Mouse (Mus musculus): ENCODE results near the gene Tex14. TPM values are rescaled to one million over a fixed set of nuclear protein-coding genes. Genes with fewer than 3 reads are reported as not detected.
"Not testable (repeated sequence)": the region's sequence is repeated elsewhere in the genome, so short reads cannot be mapped to it uniquely, and the experiment has no call there.

Gene Tex14
- polyA plus RNA-seq, 1 experiment: 0.48 TPM

DNA sequence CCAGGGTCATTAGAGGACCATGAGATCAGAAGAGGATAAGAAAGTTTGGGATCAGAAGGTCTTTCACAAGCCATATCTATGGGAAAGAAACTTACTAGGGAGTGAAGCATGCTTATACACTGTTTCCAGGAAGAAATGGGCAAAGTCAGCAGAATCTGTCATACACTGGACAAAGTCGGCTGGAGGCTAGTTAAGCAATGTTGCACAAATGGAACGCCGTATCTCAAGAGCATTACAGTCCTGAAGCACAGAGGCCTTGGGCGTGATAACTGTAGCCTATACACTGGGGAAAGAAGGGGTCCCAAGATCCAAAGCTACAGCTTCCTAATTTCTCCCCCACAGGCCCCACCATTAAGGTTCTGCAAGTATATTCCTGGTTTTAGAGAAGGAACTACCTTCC is 51.1 kb downstream of the Tex14 start:
- no peak for TF ChIP-seq CTCF (IDR thresholded peaks at IDR 0.05; ENCODE audit: extremely low read depth, insufficient read depth, low read length)
- no peak for TF ChIP-seq POLR2A (IDR thresholded peaks at IDR 0.05; ENCODE audit: extremely low read depth, insufficient read depth, low read length)
- no peak overlapping the region for H3K4me3 ChIP-seq (ENCODE audit: insufficient read depth, low read length)
- no peak overlapping the region for H3K27ac ChIP-seq (ENCODE audit: insufficient read depth, low read length)
- H3K4me1 ChIP-seq (ENCODE audit: control insufficient read depth, insufficient read depth, low read length): no peaks in the 10 kb centered on the region

DNA sequence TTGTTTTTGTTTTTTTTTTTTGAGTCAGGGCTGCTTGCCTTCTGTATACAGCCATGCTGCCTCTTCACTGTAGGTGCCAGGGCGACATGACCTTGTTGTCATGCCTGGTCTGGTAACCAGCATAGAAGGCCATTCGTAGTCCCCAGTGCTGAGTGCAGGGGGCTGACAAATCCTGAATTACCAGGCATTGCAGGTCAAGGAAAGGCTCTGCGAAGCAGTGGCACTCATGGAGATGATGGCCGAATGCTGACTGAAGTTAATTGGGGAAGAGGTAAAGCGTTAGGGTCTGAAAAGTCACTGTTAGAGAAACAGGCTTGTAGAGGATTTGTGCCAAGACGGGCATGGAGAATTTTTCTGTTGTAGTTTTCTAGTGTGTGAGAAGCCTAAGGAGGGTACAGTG is 55.7 kb downstream of the Tex14 start:
- Histone ChIP-seq H3K27ac (ENCODE audit: insufficient read depth, low read length) (no peak overlapping the region), H3K4me1 (ENCODE audit: control insufficient read depth, insufficient read depth, low read length) (no peaks in the 10 kb centered on the region), H3K4me3 (ENCODE audit: insufficient read depth, low read length) (no peak overlapping the region)
- no peak for TF ChIP-seq POLR2A (IDR thresholded peaks at IDR 0.05; ENCODE audit: extremely low read depth, insufficient read depth, low read length)
- TF ChIP-seq CTCF (IDR thresholded peaks at IDR 0.05; ENCODE audit: extremely low read depth, insufficient read depth, low read length): no peak

DNA sequence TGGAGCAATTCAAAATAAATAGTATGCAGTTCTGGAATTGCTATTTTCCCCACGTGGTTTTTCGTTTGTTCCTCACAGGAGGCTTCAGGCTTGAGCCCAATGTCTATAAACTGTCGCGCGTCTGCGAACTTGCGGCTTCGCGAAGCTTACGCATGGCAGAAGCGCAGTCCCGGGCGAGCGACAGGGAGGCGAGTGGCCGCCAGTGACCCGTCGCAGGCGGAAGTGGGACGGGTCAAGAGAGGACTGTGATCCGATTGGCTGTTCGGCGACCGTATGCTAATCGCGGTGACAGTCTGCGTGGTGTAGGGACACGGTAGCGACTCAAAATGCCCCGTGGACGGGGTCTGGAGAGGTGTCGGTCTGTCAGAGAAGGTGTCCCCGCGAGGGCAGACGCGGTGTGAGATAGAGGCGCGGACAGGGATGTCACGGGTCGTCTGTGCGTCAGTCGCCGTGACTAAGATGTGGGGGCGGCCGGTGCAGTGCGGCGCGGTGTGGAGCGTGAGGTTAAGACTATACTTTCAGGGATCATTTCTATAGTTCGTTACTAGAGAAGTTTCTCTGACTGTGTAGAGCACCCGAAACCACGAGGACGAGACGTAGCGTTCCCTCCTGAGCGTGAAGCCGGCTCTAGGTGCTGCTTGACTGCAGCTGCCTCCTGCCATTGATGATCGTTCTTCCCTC is 57.1 kb downstream of the Tex14 start:
- H3K27ac ChIP-seq (ENCODE audit: insufficient read depth, low read length); H3K4me1 ChIP-seq (ENCODE audit: control insufficient read depth, insufficient read depth, low read length): not testable (repeated sequence)
- peak overlapping the region; percentile 22 for H3K4me3 ChIP-seq (ENCODE audit: insufficient read depth, low read length)

DNA sequence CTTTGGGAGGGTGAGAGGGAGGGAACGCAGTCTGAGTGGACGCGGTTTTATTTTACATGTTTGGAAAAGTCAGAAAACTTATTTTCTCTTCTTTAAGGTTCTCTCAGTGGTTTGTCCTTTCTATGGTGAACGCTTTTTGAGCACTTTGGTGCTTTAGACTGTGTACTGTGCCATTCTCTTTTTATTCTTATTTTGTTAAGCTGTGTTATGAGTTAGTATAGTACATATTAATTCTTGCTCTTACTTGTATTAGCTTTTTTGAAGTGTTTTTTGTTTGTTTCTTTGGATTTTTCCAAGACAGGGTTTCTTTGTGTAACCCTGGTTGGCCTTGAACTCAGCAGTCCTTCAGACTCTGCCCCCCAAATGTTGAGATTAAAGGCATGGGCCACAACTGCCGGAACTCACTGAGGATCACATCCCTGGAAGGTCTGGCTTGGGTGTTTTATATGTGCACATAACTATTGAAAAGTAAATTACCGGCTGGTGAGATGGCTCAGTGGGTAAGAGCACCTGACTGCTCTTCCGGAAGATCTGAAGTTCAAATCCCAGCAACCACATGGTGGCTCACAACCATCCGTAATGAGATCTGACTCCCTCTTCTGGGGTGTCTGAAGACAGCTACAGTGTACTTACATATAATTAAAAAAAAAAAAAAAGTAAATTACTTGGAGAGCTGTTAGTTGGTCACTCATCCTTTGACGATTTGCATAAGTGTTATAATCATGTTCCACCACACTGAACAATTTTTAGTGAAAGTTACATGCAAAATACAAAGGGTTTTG is 57.8 kb downstream of the Tex14 start:
- Histone ChIP-seq H3K4me1 (ENCODE audit: control insufficient read depth, insufficient read depth, low read length) (no peaks in the 10 kb centered on the region), H3K27ac (ENCODE audit: insufficient read depth, low read length) (no peak overlapping the region), H3K4me3 (ENCODE audit: insufficient read depth, low read length) (no peak overlapping the region)
- TF ChIP-seq POLR2A (IDR thresholded peaks at IDR 0.05; ENCODE audit: extremely low read depth, insufficient read depth, low read length) (no peak), CTCF (IDR thresholded peaks at IDR 0.05; ENCODE audit: extremely low read depth, insufficient read depth, low read length) (no peak)

DNA sequence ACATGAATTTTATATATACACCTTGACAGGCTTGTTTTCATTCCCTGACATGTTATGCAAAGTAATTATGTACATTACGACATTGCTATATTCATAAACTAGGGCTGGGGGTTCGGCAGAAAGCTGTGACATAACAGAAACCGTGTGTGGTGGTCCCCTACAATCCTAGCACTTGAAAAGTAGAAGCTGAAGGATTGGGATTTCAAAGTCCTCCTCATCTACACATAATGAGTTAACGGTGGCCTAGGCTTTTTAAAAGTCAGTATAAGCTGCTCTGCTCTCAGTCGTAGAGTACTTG is 58.3 kb downstream of the Tex14 start:
- Histone ChIP-seq H3K4me3 (ENCODE audit: insufficient read depth, low read length) (no peak overlapping the region), H3K4me1 (ENCODE audit: control insufficient read depth, insufficient read depth, low read length) (no peaks in the 10 kb centered on the region), H3K27ac (ENCODE audit: insufficient read depth, low read length) (no peak overlapping the region)
- TF ChIP-seq POLR2A (IDR thresholded peaks at IDR 0.05; ENCODE audit: extremely low read depth, insufficient read depth, low read length) (no peak), CTCF (IDR thresholded peaks at IDR 0.05; ENCODE audit: extremely low read depth, insufficient read depth, low read length) (no peak)

DNA sequence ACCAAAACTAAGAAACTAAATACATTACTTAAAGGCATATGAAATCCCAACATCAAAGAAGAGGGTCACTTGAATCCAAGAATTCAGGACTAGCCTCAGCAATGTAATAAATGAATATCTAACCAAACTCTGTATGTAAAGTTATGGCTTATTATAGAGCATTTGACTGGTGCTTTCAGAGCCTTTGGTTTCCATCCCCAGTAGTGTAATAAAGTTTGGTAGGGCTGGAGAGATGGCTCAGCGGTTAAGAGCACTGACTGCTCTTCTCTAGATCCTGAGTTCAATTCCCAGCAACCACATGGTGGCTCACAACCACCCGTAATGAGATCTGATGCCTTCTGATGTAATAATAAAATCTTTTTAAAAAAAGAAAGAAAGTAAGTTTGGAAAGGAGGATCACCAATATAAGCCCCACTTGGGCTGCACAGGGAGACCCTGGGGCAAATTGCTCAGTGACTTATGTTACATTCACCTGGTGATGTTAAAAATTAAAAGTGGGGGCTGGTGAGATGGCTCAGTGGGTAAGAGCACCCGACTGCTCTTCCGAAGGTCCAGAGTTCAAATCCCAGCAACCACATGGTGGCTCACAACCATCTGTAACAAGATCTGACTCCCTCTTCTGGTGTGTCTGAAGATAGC is 59.0 kb downstream of the Tex14 start:
- H3K4me1 ChIP-seq (ENCODE audit: control insufficient read depth, insufficient read depth, low read length); H3K4me3 ChIP-seq (ENCODE audit: insufficient read depth, low read length); H3K27ac ChIP-seq (ENCODE audit: insufficient read depth, low read length): not testable (repeated sequence)

DNA sequence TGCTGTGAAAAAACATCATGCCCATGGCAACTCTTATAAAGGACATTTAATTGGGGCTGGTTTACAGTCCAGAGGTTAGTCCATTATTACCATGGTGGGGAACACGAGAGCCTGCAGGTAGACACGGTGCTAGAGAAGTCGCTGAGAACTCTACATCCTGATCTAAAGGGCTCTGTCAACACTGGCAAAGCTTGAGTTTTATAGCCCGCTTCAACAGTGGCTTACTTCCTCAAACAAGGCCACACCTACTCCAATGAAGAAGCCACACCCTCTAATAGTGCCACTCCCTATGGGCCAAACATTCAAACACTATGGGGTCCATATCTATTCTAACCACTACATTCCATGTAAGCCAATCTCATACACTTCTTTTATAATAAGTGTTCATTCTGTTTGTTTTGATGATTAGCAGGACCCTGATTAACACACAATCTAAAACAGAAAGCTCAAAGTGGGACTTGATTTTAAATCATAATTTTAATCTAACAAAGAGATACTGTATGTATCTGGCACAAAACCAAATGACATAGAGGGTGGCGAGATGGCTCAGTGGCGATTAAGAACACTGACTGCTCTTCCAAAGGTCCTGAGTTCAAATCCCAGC is 61.2 kb downstream of the Tex14 start:
- no peak for TF ChIP-seq POLR2A (IDR thresholded peaks at IDR 0.05; ENCODE audit: extremely low read depth, insufficient read depth, low read length)
- no peak for TF ChIP-seq CTCF (IDR thresholded peaks at IDR 0.05; ENCODE audit: extremely low read depth, insufficient read depth, low read length)
- Histone ChIP-seq H3K4me1 (ENCODE audit: control insufficient read depth, insufficient read depth, low read length) (no peaks in the 10 kb centered on the region), H3K4me3 (ENCODE audit: insufficient read depth, low read length) (no peak overlapping the region), H3K27ac (ENCODE audit: insufficient read depth, low read length) (no peak overlapping the region)

DNA sequence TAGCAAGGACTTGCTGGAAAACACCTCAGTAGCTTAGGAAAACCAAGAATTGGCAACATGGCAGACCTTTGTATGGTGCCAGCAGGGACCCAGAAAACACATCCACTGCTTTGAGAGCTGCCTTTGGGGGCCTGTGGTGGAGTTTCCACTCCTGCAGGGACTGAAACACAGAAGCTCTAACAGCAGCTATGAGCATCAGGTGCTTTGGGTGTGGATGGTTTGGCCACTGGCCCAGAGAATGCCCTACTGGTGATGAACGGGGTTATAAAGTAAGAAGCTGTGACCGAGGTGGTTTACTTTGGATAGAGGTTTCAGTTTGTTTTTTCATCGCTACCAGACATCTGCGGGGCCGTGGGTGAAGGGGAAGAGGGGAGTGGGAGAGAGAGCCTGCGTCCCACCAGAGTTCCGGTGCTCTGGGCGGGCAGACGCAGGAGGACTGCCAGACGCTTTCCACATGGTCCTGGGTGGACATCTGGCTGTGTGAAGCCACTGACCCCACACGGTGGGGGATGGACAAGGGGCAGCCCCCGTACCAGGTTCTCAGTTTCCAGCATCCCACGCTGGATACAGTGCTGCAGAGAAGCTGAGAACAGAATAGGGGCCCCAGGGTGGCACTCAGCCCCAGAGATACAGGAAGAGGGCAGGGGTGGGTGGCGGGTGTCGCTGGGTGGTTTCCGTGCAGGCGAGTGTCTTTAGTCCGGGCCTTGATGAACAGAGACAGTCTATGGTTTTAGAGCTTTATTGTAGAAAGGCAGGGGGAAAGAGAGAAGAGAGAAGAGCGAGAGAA is 62.8 kb downstream of the Tex14 start:
- no peaks in the 10 kb centered on the region for H3K4me1 ChIP-seq (ENCODE audit: control insufficient read depth, insufficient read depth, low read length)
- no peak overlapping the region for H3K27ac ChIP-seq (ENCODE audit: insufficient read depth, low read length)
- TF ChIP-seq POLR2A (IDR thresholded peaks at IDR 0.05; ENCODE audit: extremely low read depth, insufficient read depth, low read length) (no peak), CTCF (IDR thresholded peaks at IDR 0.05; ENCODE audit: extremely low read depth, insufficient read depth, low read length) (no peak)
- H3K4me3 ChIP-seq (ENCODE audit: insufficient read depth, low read length): no peak overlapping the region

DNA sequence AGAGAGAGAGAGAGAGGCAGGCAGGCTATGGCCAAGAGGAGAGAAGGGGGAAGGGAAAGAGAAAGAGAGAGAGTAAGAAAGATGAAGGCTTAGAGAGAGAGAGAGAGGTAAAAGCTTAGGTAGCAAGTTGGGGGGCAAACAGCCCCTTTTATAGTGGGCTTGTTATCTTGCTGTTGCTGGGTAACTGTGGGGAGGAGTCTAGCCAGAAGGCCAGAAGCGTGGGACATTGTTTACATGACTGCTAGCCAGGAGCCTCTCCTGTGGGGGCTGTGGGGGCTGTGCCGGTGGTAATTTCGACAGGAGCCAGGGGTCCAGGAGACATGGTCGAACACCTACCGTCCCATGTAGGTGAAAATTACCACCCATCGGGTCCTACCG is 63.4 kb downstream of the Tex14 start:
- TF ChIP-seq POLR2A (IDR thresholded peaks at IDR 0.05; ENCODE audit: extremely low read depth, insufficient read depth, low read length): no peak
- TF ChIP-seq CTCF (IDR thresholded peaks at IDR 0.05; ENCODE audit: extremely low read depth, insufficient read depth, low read length): no peak
- H3K4me3 ChIP-seq (ENCODE audit: insufficient read depth, low read length): no peak overlapping the region

More for the DNA sequence above, 63.4 kb downstream of the Tex14 start:
- no peak overlapping the region for H3K27ac ChIP-seq (ENCODE audit: insufficient read depth, low read length)
- no peaks in the 10 kb centered on the region for H3K4me1 ChIP-seq (ENCODE audit: control insufficient read depth, insufficient read depth, low read length)

Measured in cortical plate, adult 2 months (tissue).